Mouse (Mus musculus) embryonic fibroblast, embryonic 13.5 days (primary cell): ENCODE measurements around the gene Usp6nl.

Source experiments
- CTCF ChIP-seq: IDR thresholded peaks from 2 replicates; pipeline ENCODE4 v1.5.1; 2011; ENCODE audit warnings: mild to moderate bottlenecking, control low read depth, low read length, moderate library complexity, borderline replicate concordance; ENCODE audit not compliant: insufficient read depth
- POLR2A ChIP-seq: IDR thresholded peaks from 2 replicates; pipeline ENCODE4 v1.6.1; 2011; ENCODE audit warnings: low read depth, mild to moderate bottlenecking, control low read depth, low read length, moderate library complexity

DNA sequence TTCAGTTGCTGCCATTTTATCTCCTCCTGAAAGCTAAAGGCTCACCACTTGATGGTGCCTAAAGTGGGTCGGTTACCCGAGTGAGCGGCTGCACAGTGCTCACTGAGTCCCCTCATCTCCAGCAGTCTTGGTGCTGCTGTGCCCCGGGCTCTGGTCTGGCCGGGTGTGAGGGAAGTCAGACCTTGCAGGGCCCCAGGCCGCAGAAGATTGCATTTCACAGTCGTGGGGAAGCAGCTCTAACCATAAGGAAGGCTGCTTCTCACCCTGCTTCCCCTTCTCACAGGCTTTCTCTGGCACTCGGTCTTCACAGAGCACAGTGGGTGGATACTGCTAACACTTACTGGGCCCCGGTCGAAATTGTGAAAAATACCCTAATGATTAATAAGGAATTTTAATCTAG lies 119.8 kb downstream of the Usp6nl start:
- TF ChIP-seq POLR2A (no peak), CTCF (no peak)
